Mouse (Mus musculus): ENCODE measurements around the gene Glipr1l2. TPM values are rescaled to one million over a fixed set of nuclear protein-coding genes. Genes with fewer than 3 reads are reported as not detected.

Glipr1l2 gene
- polyA plus RNA-seq, 2 experiments: not detected

DNA sequence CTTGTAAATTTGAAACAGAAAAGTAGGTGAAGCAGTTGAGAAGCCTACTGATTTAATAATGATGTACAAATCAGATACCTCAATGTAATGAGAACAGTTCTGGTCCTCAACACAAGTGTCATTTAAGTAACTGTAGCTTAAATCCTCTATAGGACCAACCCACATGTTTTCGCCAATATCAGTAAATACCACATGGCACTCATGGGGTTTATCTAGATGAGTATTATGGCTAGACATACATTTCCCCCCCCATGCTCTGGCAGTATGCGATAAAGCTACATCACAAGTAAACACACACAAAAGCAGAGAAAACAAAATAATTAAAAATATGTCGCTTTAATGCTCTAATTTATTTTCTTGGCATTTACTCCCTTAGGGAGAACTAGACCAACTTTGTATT lies 49.0 kb downstream of the Glipr1l2 start:
- ATAC-seq (ENCODE audit: low FRiP score, low read depth) (no peak), DNase-seq (ENCODE audit: low spot score) (no peak)
- H3K9me3 ChIP-seq (ENCODE audit: control insufficient read depth, low read length): no peaks in the 10 kb centered on the region
- H3K36me3 ChIP-seq (ENCODE audit: control insufficient read depth, insufficient read depth, low read length): no peaks in the 10 kb centered on the region
- TF ChIP-seq POLR2A (IDR thresholded peaks at IDR 0.05; ENCODE audit: borderline replicate concordance, extremely low read depth, insufficient read depth, insufficient read length): no peak
- H3K27me3 ChIP-seq (ENCODE audit: control insufficient read depth, insufficient read depth, low read length): no peaks in the 10 kb centered on the region
- WGBS: 91% methylated on average over 3 of the region's 3 CpGs
- no peak overlapping the region for H3K27ac ChIP-seq (replicated peaks; ENCODE audit: low read depth, low read length)
- H3K4me1 ChIP-seq (ENCODE audit: control insufficient read depth, insufficient read depth, low read length): no peaks in the 10 kb centered on the region
- no peak overlapping the region for H3K4me3 ChIP-seq (replicated peaks; ENCODE audit: low read length)
- no peak overlapping the region for H3K4me2 ChIP-seq (replicated peaks; ENCODE audit: low read depth, low read length, severe bottlenecking)
- H3K9ac ChIP-seq (ENCODE audit: low read depth, low read length, severe bottlenecking): no peak overlapping the region

DNA sequence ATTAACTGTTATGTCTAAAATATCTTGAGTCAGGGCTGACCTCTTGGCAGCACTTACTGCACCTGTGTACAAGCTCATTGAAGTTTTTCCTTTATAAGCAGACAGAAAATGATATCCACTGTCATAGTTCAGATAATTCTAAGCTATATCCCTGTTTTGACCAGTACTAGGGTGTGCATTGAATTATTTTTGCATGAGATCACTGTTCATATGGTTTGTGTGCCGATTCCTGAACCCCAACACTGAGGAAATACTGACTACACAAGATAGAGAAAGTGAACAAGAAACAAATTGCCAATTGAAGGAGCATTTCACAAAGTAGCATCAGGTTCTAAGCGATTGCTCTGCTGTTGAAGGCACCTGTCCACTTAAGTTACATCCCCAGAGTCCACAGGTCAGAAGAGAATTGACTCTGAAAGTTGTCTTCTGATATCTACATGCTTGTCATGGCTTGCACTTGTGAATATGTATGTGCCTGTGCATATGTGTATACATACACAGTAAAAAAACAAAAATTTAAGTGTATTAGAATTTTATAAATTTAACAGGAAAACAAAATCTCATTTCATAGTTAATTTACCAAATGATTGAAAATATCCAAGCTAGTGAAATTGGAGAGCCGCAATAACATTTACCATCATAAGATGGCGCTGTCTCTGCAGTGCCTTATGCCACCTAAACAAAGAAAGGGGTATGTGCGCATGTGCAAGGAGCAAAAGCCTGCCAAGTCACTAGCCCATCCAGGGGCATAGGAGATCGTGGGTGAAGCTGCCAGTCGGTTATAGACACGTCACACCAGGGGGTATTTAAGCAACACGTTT lies 55.1 kb downstream of the Glipr1l2 start:
- peak; percentile 70; the same call in 1 of the 2 replicates for ATAC-seq (ENCODE audit: low FRiP score, low read depth)
- no peak overlapping the region for H3K27ac ChIP-seq (replicated peaks; ENCODE audit: low read depth, low read length)
- H3K4me3 ChIP-seq (replicated peaks; ENCODE audit: low read length): peak overlapping the region; percentile 28
- 0 out of 2 replicates have a peak, but pooled peaks have one; percentile 16 for TF ChIP-seq POLR2A (IDR thresholded peaks at IDR 0.05; ENCODE audit: borderline replicate concordance, extremely low read depth, insufficient read depth, insufficient read length)
- H3K36me3 ChIP-seq (ENCODE audit: control insufficient read depth, insufficient read depth, low read length): no peaks in the 10 kb centered on the region
- no peaks in the 10 kb centered on the region for H3K27me3 ChIP-seq (ENCODE audit: control insufficient read depth, insufficient read depth, low read length)
- H3K9me3 ChIP-seq (ENCODE audit: control insufficient read depth, low read length): no peaks in the 10 kb centered on the region
- peak overlapping the region; percentile 35 for H3K4me2 ChIP-seq (replicated peaks; ENCODE audit: low read depth, low read length, severe bottlenecking)
- DNase-seq (ENCODE audit: low spot score): peak; percentile 77
- 19% methylated on average over 9 of the region's 9 CpGs for WGBS
- no peak overlapping the region for H3K9ac ChIP-seq (ENCODE audit: low read depth, low read length, severe bottlenecking)
- H3K4me1 ChIP-seq (ENCODE audit: control insufficient read depth, insufficient read depth, low read length): no peaks in the 10 kb centered on the region

GRCm38 (mm10) chr10:112138871-112139430 lies 55.8 kb downstream of the Glipr1l2 start:
- no peak for TF ChIP-seq POLR2A (IDR thresholded peaks at IDR 0.05; ENCODE audit: borderline replicate concordance, extremely low read depth, insufficient read depth, insufficient read length)
- Histone ChIP-seq H3K4me2 (replicated peaks; ENCODE audit: low read depth, low read length, severe bottlenecking) (peak overlapping the region; percentile 35), H3K4me1 (ENCODE audit: control insufficient read depth, insufficient read depth, low read length) (no peaks in the 10 kb centered on the region), H3K36me3 (ENCODE audit: control insufficient read depth, insufficient read depth, low read length) (no peaks in the 10 kb centered on the region), H3K4me3 (replicated peaks; ENCODE audit: low read length) (peak overlapping the region; percentile 28), H3K9ac (ENCODE audit: low read depth, low read length, severe bottlenecking) (no peak overlapping the region), H3K27me3 (ENCODE audit: control insufficient read depth, insufficient read depth, low read length) (no peaks in the 10 kb centered on the region), H3K27ac (replicated peaks; ENCODE audit: low read depth, low read length) (no peak overlapping the region), H3K9me3 (ENCODE audit: control insufficient read depth, low read length) (no peaks in the 10 kb centered on the region)
- WGBS: 37% methylated on average over 6 of the region's 6 CpGs
- no peak for ATAC-seq (ENCODE audit: low FRiP score, low read depth)
- no peak for DNase-seq (ENCODE audit: low spot score)

GRCm38 (mm10) chr10:112139834-112140233 lies 56.7 kb downstream of the Glipr1l2 start:
- TF ChIP-seq POLR2A (IDR thresholded peaks at IDR 0.05; ENCODE audit: borderline replicate concordance, extremely low read depth, insufficient read depth, insufficient read length): no peak
- H3K27me3 ChIP-seq (ENCODE audit: control insufficient read depth, insufficient read depth, low read length): no peaks in the 10 kb centered on the region
- no peak overlapping the region for H3K27ac ChIP-seq (replicated peaks; ENCODE audit: low read depth, low read length)
- no peaks in the 10 kb centered on the region for H3K9me3 ChIP-seq (ENCODE audit: control insufficient read depth, low read length)
- no peak for ATAC-seq (ENCODE audit: low FRiP score, low read depth)
- H3K4me2 ChIP-seq (replicated peaks; ENCODE audit: low read depth, low read length, severe bottlenecking): no peak overlapping the region
- no peaks in the 10 kb centered on the region for H3K4me1 ChIP-seq (ENCODE audit: control insufficient read depth, insufficient read depth, low read length)
- no peak overlapping the region for H3K9ac ChIP-seq (ENCODE audit: low read depth, low read length, severe bottlenecking)
- H3K36me3 ChIP-seq (ENCODE audit: control insufficient read depth, insufficient read depth, low read length): no peaks in the 10 kb centered on the region
- no peak for DNase-seq (ENCODE audit: low spot score)
- no peak overlapping the region for H3K4me3 ChIP-seq (replicated peaks; ENCODE audit: low read length)
- 68% methylated on average over 2 of the region's 2 CpGs for WGBS

Other genes starting within 250 kb of the Glipr1l2 start
- gene Krr1, start 110.7 kb upstream of the Glipr1l2 start, polyA plus RNA-seq (2012; rRNA removed): 20.1 and 29.6 TPM in 2 replicates
- 41.3 and 43.7 TPM in 2 replicates for gene Krr1, start 110.7 kb upstream of the Glipr1l2 start, polyA plus RNA-seq (2014; fragmentation: Nextera tagmentation; extraction: Ambion mirVana)
- 3.3 and 6.3 TPM in 2 replicates for gene Glipr1, start 80.7 kb upstream of the Glipr1l2 start, polyA plus RNA-seq (2012; rRNA removed)
- gene Glipr1, start 80.7 kb upstream of the Glipr1l2 start, polyA plus RNA-seq (2014; fragmentation: Nextera tagmentation; extraction: Ambion mirVana): 2.7 and 5.1 TPM in 2 replicates
- not detected in 2 replicates for gene Glipr1l1, start 23.2 kb upstream of the Glipr1l2 start, polyA plus RNA-seq (2012; rRNA removed)
- not detected in 2 replicates for gene Glipr1l1, start 23.2 kb upstream of the Glipr1l2 start, polyA plus RNA-seq (2014; fragmentation: Nextera tagmentation; extraction: Ambion mirVana)
- gene Glipr1l3, start 77.0 kb downstream of the Glipr1l2 start, polyA plus RNA-seq (2012; rRNA removed): not detected in 2 replicates
- gene Glipr1l3, start 77.0 kb downstream of the Glipr1l2 start, polyA plus RNA-seq (2014; fragmentation: Nextera tagmentation; extraction: Ambion mirVana): not detected in 2 replicates
- gene Caps2, start 80.3 kb downstream of the Glipr1l2 start, polyA plus RNA-seq (2012; rRNA removed): 0.37 and 0.40 TPM in 2 replicates
- 0.28 and 0.33 TPM in 2 replicates for gene Caps2, start 80.3 kb downstream of the Glipr1l2 start, polyA plus RNA-seq (2014; fragmentation: Nextera tagmentation; extraction: Ambion mirVana)
- 0.57 and 0.76 TPM in 2 replicates for gene Kcnc2, start 187.8 kb downstream of the Glipr1l2 start, polyA plus RNA-seq (2012; rRNA removed)
- gene Kcnc2, start 187.8 kb downstream of the Glipr1l2 start, polyA plus RNA-seq (2014; fragmentation: Nextera tagmentation; extraction: Ambion mirVana): 0.53 and 0.54 TPM in 2 replicates

Measured in limb, embryonic 14.5 days (tissue).